Mouse (Mus musculus): Measurements from ENCODE around the gene Slc1a6. TPM values are rescaled to one million over a fixed set of nuclear protein-coding genes. Genes with fewer than 3 reads are reported as not detected.
A peak's percentile ranks its signal among the peaks of the same experiment; 100 is the strongest.
"Not testable (repeated sequence)": the region's sequence is repeated elsewhere in the genome, so short reads cannot be mapped to it uniquely, and the experiment has no call there.

Slc1a6 gene
- polyA plus RNA-seq, 1 experiment from 2014 or later, result 1.2 TPM

DNA sequence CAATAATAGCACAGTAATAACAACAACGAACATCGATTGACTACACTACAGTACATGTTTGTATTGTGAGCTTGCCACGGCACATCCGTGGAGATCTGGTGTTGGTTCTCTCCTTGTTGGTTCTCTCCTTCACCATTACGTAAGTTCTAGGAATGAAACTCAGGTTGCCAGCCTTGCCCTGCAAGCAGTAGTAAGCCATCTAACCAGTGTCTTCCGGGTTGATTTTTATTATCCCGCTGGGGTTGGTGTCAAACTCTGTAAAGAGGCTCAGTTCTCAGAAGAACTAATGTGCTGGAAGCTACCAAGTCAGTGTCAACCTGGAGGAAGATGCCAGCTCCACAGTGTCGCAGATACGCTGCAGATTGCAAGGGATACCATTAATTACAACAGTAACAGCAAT, 769 bp upstream of the Slc1a6 start:
- ATAC-seq (ENCODE audit: borderline replicate concordance, extremely low read depth, low FRiP score, low TSS enrichment), result peak; percentile 12; the same call in 1 of the 2 replicates
- H3K9ac ChIP-seq, result no peak overlapping the region

DNA sequence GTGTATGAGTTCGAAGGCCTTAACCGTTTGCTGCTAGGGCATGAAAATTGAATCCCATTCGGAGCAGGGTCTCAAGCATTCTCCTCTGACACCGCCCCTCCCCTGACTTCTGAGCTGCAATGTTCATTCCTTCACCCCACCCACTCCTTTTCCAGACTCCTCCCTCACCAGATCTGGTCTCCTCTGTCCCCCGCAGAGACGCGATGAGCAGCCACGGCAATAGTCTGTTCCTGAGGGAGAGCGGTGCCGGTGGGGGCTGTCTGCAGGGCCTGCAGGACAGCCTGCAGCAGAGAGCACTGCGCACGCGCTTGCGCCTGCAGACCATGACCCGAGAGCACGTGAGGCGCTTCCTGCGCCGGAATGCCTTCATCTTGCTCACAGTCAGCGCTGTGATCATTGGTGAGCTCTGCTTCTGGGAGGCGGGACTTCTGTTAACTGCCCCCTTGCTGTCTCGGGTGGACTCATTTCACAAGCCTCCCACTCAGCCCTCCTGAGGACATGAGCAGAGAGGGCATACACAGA, 7.3 kb downstream of the Slc1a6 start:
- no peaks in the 10 kb centered on the region for H3K36me3 ChIP-seq
- H3K27ac ChIP-seq, result peak overlapping the region; percentile 35; the same call in 1 of the 2 replicates
- H3K4me3 ChIP-seq, result peak overlapping the region; percentile 47
- peak overlapping the region; percentile 76 for H3K4me2 ChIP-seq
- no peaks in the 10 kb centered on the region for H3K9me3 ChIP-seq
- peaks cover 11% of the 10 kb centered on the region for H3K4me1 ChIP-seq
- no peaks in the 10 kb centered on the region for H3K27me3 ChIP-seq
- peak overlapping the region; percentile 38 for H3K9ac ChIP-seq
- peak; percentile 94 for ATAC-seq (ENCODE audit: borderline replicate concordance, extremely low read depth, low FRiP score, low TSS enrichment)
- 2% methylated on average over 22 of the region's 22 CpGs for WGBS

More for the DNA sequence above, 769 bp upstream of the Slc1a6 start:
- Histone ChIP-seq H3K4me2 (peak overlapping the region; percentile 98), H3K36me3 (no peaks in the 10 kb centered on the region), H3K4me3 (peak overlapping the region; percentile 54), H3K27ac (no peak overlapping the region), H3K9me3 (no peaks in the 10 kb centered on the region), H3K27me3 (0 out of 2 replicates have a peak, but pooled peaks cover 4% of the 10 kb centered on the region), H3K4me1 (peaks cover 6% of the 10 kb centered on the region; the same call in 1 of the 2 replicates)
- 56% methylated on average over 9 of the region's 9 CpGs for WGBS

DNA sequence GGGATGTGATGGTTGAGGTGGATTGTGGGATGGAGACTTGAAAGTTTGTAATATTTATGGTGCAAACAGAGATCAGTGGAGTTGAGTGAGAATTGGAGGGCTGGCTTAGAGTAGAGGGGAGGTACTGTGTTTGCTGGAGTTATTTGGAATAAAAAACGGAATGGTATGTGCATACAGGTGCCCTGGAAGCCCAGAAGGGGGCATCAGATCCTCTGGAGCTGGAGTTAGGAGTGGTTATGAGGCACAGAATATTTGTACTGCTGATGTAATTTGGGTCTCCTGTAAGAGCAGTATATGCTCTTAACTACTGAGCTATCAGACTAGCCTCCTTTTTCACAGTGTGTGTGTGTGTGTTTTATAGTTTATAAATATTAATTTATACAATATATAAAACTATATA, 10.3 kb downstream of the Slc1a6 start:
- Histone ChIP-seq H3K36me3 (no peaks in the 10 kb centered on the region), H3K4me2 (no peak overlapping the region), H3K4me3 (no peak overlapping the region), H3K27me3 (no peaks in the 10 kb centered on the region), H3K9me3 (no peaks in the 10 kb centered on the region), H3K9ac (no peak overlapping the region), H3K4me1 (peaks cover 11% of the 10 kb centered on the region), H3K27ac (no peak overlapping the region)
- ATAC-seq (ENCODE audit: borderline replicate concordance, extremely low read depth, low FRiP score, low TSS enrichment), result no peak
- 35% methylated on average over 1 of the region's 1 CpGs for WGBS

DNA sequence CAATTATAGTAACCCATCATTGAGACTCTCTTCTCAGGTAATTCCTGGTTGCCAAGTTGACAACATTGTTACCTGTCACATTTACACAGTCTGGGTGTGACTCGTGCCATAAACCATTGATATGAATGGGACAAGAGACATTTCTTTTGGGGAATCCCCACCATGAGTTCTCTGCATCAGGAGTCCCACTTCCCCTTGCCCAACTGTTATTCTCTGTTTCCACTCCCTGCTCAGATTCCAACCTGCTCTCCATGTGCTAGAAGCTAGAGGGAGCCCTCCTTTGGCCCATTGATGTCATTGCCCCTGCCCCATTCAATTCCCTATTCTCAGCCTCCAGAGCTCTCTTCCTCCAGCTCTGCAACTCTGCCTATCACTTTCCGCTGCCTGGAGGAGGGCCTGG, 21.2 kb downstream of the Slc1a6 start:
- Histone ChIP-seq H3K9me3 (no peaks in the 10 kb centered on the region), H3K4me1 (no peaks in the 10 kb centered on the region), H3K27me3 (no peaks in the 10 kb centered on the region), H3K9ac (no peak overlapping the region), H3K4me2 (no peak overlapping the region), H3K36me3 (no peaks in the 10 kb centered on the region), H3K4me3 (no peak overlapping the region), H3K27ac (no peak overlapping the region)
- 87% methylated on average over 2 of the region's 2 CpGs for WGBS
- ATAC-seq (ENCODE audit: borderline replicate concordance, extremely low read depth, low FRiP score, low TSS enrichment), result no peak

DNA sequence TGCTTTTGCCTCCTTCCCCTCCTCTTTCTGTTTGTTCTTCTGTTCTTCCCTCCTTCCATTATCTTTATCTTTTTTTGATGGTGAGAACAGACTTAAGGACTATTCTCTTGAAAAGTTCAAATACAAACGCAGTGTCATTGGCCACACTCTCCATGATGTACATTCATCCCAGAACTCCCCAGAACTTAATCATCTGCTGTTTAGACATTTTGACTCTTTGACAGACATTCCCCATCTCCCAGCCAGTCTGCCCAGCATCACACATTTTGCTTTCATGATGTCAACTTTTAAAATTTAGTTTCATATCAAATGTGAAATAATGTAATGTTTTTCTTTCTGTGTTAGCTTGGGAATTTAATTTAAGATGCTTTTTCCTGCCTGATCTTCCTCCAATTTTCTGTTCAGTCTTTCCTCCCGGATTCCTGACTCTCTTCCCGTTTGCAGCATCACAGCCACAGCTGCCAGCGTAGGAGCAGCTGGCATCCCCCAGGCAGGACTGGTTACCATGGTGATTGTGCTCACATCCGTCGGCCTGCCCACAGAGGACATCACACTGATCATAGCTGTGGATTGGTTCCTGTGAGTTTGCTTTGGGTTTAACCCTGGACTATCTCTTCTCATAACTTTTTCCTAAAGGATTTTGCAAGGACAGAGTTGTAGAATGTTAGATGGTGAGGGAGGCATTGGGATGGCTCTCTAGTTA, 32.2 kb downstream of the Slc1a6 start:
- Histone ChIP-seq H3K9ac (no peak overlapping the region), H3K4me2 (no peak overlapping the region), H3K4me1 (no peaks in the 10 kb centered on the region), H3K4me3 (no peak overlapping the region), H3K9me3 (no peaks in the 10 kb centered on the region), H3K27ac (no peak overlapping the region), H3K36me3 (no peaks in the 10 kb centered on the region), H3K27me3 (no peaks in the 10 kb centered on the region)
- ATAC-seq (ENCODE audit: borderline replicate concordance, extremely low read depth, low FRiP score, low TSS enrichment), result no peak
- 54% methylated on average over 6 of the region's 6 CpGs for WGBS

DNA sequence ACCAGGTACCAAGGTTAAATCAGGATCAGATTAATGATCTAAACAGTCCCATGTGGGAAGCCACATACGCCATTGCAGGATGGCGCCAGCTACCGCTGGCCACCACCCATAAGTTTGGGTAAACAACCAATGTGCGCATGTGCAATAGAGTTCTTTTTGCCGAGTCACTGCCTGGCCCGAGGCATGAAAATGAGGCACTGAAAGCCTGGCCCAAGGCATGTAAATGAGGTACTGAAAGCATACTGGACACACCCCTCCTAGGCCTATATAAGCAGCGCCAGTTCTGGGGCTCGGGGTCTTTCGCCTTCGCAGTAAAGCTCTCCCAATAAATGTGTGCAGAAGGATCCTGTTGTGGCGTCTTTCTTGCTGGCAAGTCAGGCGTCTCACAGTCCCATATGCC, 60.2 kb downstream of the Slc1a6 start:
- H3K27me3 ChIP-seq; H3K36me3 ChIP-seq; H3K4me2 ChIP-seq; H3K4me3 ChIP-seq; H3K9me3 ChIP-seq; H3K4me1 ChIP-seq; H3K9ac ChIP-seq; ATAC-seq (ENCODE audit: borderline replicate concordance, extremely low read depth, low FRiP score, low TSS enrichment); H3K27ac ChIP-seq: not testable (repeated sequence)
- WGBS, result 90% methylated on average over 12 of the region's 12 CpGs

DNA sequence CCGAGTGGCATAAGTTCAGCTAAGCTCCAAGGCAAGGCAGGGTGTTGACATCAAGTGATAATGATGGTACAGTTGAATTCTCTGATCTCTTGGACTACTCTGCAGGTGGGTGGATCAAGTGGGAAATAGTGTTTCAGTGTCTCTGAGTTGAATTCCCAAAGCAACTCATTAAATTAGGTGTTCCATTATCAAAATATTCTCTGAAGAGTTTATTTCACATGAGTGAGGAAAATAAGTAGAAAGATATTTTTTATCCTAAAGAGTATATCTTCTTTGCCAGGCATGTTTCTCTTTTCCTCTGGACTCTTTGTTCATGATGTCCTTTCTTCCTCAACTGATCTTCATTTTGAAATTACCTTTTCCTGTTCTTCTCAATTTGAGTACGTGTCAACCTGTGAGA, 71.8 kb downstream of the Slc1a6 start, which contains the start of gene Olfr1356:
Gene Olfr1356 (minus strand): TSS at position 101 of the 400 bp plus-strand sequence.
- no peaks in the 10 kb centered on the region for H3K27me3 ChIP-seq
- no peak within 1 kb of the TSS for H3K4me3 ChIP-seq
- no peaks in the 10 kb centered on the region for H3K36me3 ChIP-seq
- H3K4me2 ChIP-seq, result no peak within 1 kb of the TSS
- H3K4me1 ChIP-seq, result no peaks in the 10 kb centered on the region
- WGBS, result 86% methylated on average over 2 of the region's 2 CpGs
- no peak for ATAC-seq (ENCODE audit: borderline replicate concordance, extremely low read depth, low FRiP score, low TSS enrichment)
- no peak within 1 kb of the TSS for H3K27ac ChIP-seq
- no peaks in the 10 kb centered on the region for H3K9me3 ChIP-seq
- no peak within 1 kb of the TSS for H3K9ac ChIP-seq

Other genes with a start within 250 kb of the Slc1a6 start
- gene Ilvbl, start 206.2 kb upstream of the Slc1a6 start, polyA plus RNA-seq (2015; fragmentation: Nextera tagmentation; extraction: Ambion mirVana), result 49.0 and 52.2 TPM in 2 replicates
- 19.1 and 21.8 TPM in 2 replicates for gene Syde1, start 188.5 kb upstream of the Slc1a6 start, polyA plus RNA-seq (2015; fragmentation: Nextera tagmentation; extraction: Ambion mirVana)
- not detected in 2 replicates for gene Olfr1357, start 162.4 kb upstream of the Slc1a6 start, polyA plus RNA-seq (2015; fragmentation: Nextera tagmentation; extraction: Ambion mirVana)
- gene Casp14, start 62.2 kb upstream of the Slc1a6 start, polyA plus RNA-seq (2015; fragmentation: Nextera tagmentation; extraction: Ambion mirVana), result 0.06 and 0.08 TPM in 2 replicates
- 0.09 TPM in 1 of 2 replicates, not detected in the other for gene Ccdc105, start 27.4 kb upstream of the Slc1a6 start, polyA plus RNA-seq (2015; fragmentation: Nextera tagmentation; extraction: Ambion mirVana)
- not detected in 2 replicates for gene Olfr1356, start 71.7 kb downstream of the Slc1a6 start, polyA plus RNA-seq (2015; fragmentation: Nextera tagmentation; extraction: Ambion mirVana)
- not detected in 2 replicates for gene Olfr1355, start 95.0 kb downstream of the Slc1a6 start, polyA plus RNA-seq (2015; fragmentation: Nextera tagmentation; extraction: Ambion mirVana)
- gene Olfr1354, start 132.7 kb downstream of the Slc1a6 start, polyA plus RNA-seq (2015; fragmentation: Nextera tagmentation; extraction: Ambion mirVana), result not detected in 2 replicates
- gene Olfr8, start 170.1 kb downstream of the Slc1a6 start, polyA plus RNA-seq (2015; fragmentation: Nextera tagmentation; extraction: Ambion mirVana), result not detected in 2 replicates
- gene Olfr1353, start 182.8 kb downstream of the Slc1a6 start, polyA plus RNA-seq (2015; fragmentation: Nextera tagmentation; extraction: Ambion mirVana), result not detected in 2 replicates
- gene Olfr1352, start 200.6 kb downstream of the Slc1a6 start, polyA plus RNA-seq (2015; fragmentation: Nextera tagmentation; extraction: Ambion mirVana), result not detected in 2 replicates
- gene Olfr1351, start 232.0 kb downstream of the Slc1a6 start, polyA plus RNA-seq (2015; fragmentation: Nextera tagmentation; extraction: Ambion mirVana), result not detected in 2 replicates
- not detected in 2 replicates for gene Olfr57, start 248.2 kb downstream of the Slc1a6 start, polyA plus RNA-seq (2015; fragmentation: Nextera tagmentation; extraction: Ambion mirVana)

Data from lung, embryonic 15.5 days (tissue).